9 mouse cellular contexts compared by ENCODE assay signal in genomic region chr13:52024349-52024748, GRCm38 (mm10).
DNase-seq lines count a peak whose midpoint lies in the region; ATAC-seq and TF ChIP-seq lines count a peak whose summit lies in the region.
"Had no signal": no experiment of that assay in that cellular context is flagged by ENCODE, and none has a peak within 500 bp of the region (broad histone marks: within the 10 kb centered on the region; RNA-seq: fewer than 3 reads in every experiment).

No protein-coding gene starts in this region.

- no peak overlapping the region for H3K9ac ChIP-seq in lung, postnatal 0 days (replicated peaks; ENCODE audit: low read depth)
- H3K9ac ChIP-seq: liver, embryonic 14.5 days had no signal

- peak; percentile 73 for ATAC-seq in lung, postnatal 0 days

- H3K27ac ChIP-seq in lung, postnatal 0 days (ENCODE audit: low read length) = peak overlapping the region; percentile 63
- H3K27ac ChIP-seq: liver, embryonic 14.5 days had no signal

- TF ChIP-seq EP300 in lung, postnatal 0 days (IDR thresholded peaks at IDR 0.05) = no peak

- TF ChIP-seq CTCF in lung, postnatal 0 days (IDR thresholded peaks at IDR 0.05) = no peak

- no peak overlapping the region for H3K4me3 ChIP-seq in lung, postnatal 0 days (ENCODE audit: low read depth, low read length)

- peaks cover 21% of the 10 kb centered on the region for H3K4me1 ChIP-seq in lung, postnatal 0 days (ENCODE audit: insufficient read depth, low read depth, low read length)

- WGBS in lung, postnatal 0 days = 10% methylated on average over 2 of the region's 2 CpGs

- no peaks in the 10 kb centered on the region for H3K27me3 ChIP-seq in lung, postnatal 0 days (replicated peaks; ENCODE audit: insufficient read depth, low read length)

- no peaks in the 10 kb centered on the region for H3K9me3 ChIP-seq in lung, postnatal 0 days (ENCODE audit: low read length)

- H3K4me2 ChIP-seq in lung, postnatal 0 days (replicated peaks; ENCODE audit: low read depth, low read length) = no peak overlapping the region

- peak; percentile 31 for DNase-seq in thymus, postnatal 4 days
- no peak for DNase-seq in thymus, postnatal 10 days (ENCODE audit: low spot score in 2 of 2)
- peak; percentile 76 to 83 for DNase-seq in heart, adult 18-20 months
- peak; percentile 80 to 89 for DNase-seq in kidney, adult 8-10 months
- peak; percentile 88 for DNase-seq in lung, postnatal 0 days (ENCODE audit: low spot score)
- DNase-seq in frontal cortex, postnatal 36 days (ENCODE audit: low spot score in 2 of 2) = no peak
- DNase-seq in right cerebral cortex, postnatal 25 days = no peak
- DNase-seq in embryo, embryonic 9.5 days (ENCODE audit: extremely low spot score) = no peak

- H3K36me3 ChIP-seq in lung, postnatal 0 days (ENCODE audit: insufficient read depth, low read length) = no peaks in the 10 kb centered on the region

Comparison
In these comparisons a context has a peak if more than half of its experiments do, and no peak if none do; other contexts are left out.
1. DNase-seq: peak in thymus, postnatal 4 days (single experiment), heart, adult 18-20 months (2 of 2), kidney, adult 8-10 months (2 of 2) and lung, postnatal 0 days (single experiment); none in thymus, postnatal 10 days (0 of 2), frontal cortex, postnatal 36 days (0 of 2), right cerebral cortex, postnatal 25 days (single experiment) and embryo, embryonic 9.5 days (single experiment).